22 mouse cellular contexts compared by ENCODE assay signal in genomic region chr15:24827881-24828280, GRCm38 (mm10).
DNase-seq lines count a peak whose midpoint lies in the region; ATAC-seq lines count a peak whose summit lies in the region.
"Had no signal": no experiment of that assay in that cellular context is flagged by ENCODE, and none has a peak within 500 bp of the region (broad histone marks: within the 10 kb centered on the region; RNA-seq: fewer than 3 reads in every experiment).

No protein-coding gene starts in this region.

- no peaks in the 10 kb centered on the region for H3K9me3 ChIP-seq in hindbrain, embryonic 14.5 days (ENCODE audit: control insufficient read depth, low read length)
- H3K9me3 ChIP-seq in hindbrain, embryonic 16.5 days (ENCODE audit: control insufficient read depth, low read length) = no peaks in the 10 kb centered on the region
- no peaks in the 10 kb centered on the region for H3K9me3 ChIP-seq in neural tube, embryonic 13.5 days
- no peaks in the 10 kb centered on the region for H3K9me3 ChIP-seq in neural tube, embryonic 14.5 days (ENCODE audit: control insufficient read depth, low read length)
- H3K9me3 ChIP-seq: embryonic facial prominence, embryonic 13.5 days; embryonic facial prominence, embryonic 15.5 days; forebrain, embryonic 10.5 days; forebrain, embryonic 12.5 days had no signal

- no peaks in the 10 kb centered on the region for H3K27me3 ChIP-seq in hindbrain, embryonic 14.5 days (ENCODE audit: control insufficient read depth, insufficient read depth, low read length)
- no peaks in the 10 kb centered on the region for H3K27me3 ChIP-seq in hindbrain, embryonic 16.5 days (replicated peaks; ENCODE audit: control insufficient read depth, insufficient read depth, low read length)
- H3K27me3 ChIP-seq in neural tube, embryonic 13.5 days = no peaks in the 10 kb centered on the region
- no peaks in the 10 kb centered on the region for H3K27me3 ChIP-seq in neural tube, embryonic 14.5 days (ENCODE audit: control insufficient read depth, insufficient read depth, low read length)
- H3K27me3 ChIP-seq: embryonic facial prominence, embryonic 13.5 days; embryonic facial prominence, embryonic 15.5 days; forebrain, embryonic 12.5 days had no signal

- no peaks in the 10 kb centered on the region for H3K4me1 ChIP-seq in hindbrain, embryonic 14.5 days (replicated peaks; ENCODE audit: control insufficient read depth, insufficient read depth, low read length)
- H3K4me1 ChIP-seq in hindbrain, embryonic 16.5 days (ENCODE audit: control insufficient read depth, insufficient read depth, low read depth, low read length) = no peaks in the 10 kb centered on the region
- H3K4me1 ChIP-seq in neural tube, embryonic 13.5 days (replicated peaks) = no peaks in the 10 kb centered on the region
- H3K4me1 ChIP-seq in neural tube, embryonic 14.5 days (ENCODE audit: control insufficient read depth, insufficient read depth, low read length) = no peaks in the 10 kb centered on the region
- H3K4me1 ChIP-seq: embryonic facial prominence, embryonic 13.5 days; embryonic facial prominence, embryonic 15.5 days; forebrain, embryonic 10.5 days; forebrain, embryonic 12.5 days had no signal

- peak; percentile 47 for DNase-seq in hindbrain, embryonic 14.5 days (ENCODE audit: low spot score)
- no peak for DNase-seq in ovary, adult 18-20 months (ENCODE audit: low spot score)
- DNase-seq in kidney, adult 9 months = no peak
- DNase-seq: adrenal gland, adult 2 months; adrenal gland, postnatal 10 days; adrenal gland, postnatal 25 days; cerebellum, adult 11 months; cerebellum, adult 18-20 months; cerebellum, adult 8-10 months; cerebellum, adult 9-11 months; cerebellum, postnatal 14 days; cerebellum, postnatal 36 days; embryo, embryonic 11 days had no signal

- no peak overlapping the region for H3K9ac ChIP-seq in hindbrain, embryonic 14.5 days
- no peak overlapping the region for H3K9ac ChIP-seq in hindbrain, embryonic 16.5 days (ENCODE audit: low read depth, low read length)
- H3K9ac ChIP-seq in neural tube, embryonic 13.5 days = no peak overlapping the region
- H3K9ac ChIP-seq in neural tube, embryonic 14.5 days (replicated peaks; ENCODE audit: low read depth, low read length) = no peak overlapping the region
- H3K9ac ChIP-seq: embryonic facial prominence, embryonic 13.5 days; embryonic facial prominence, embryonic 15.5 days; forebrain, embryonic 12.5 days had no signal

- H3K27ac ChIP-seq in hindbrain, embryonic 14.5 days = no peak overlapping the region
- H3K27ac ChIP-seq in hindbrain, embryonic 16.5 days (ENCODE audit: low read depth, low read length) = no peak overlapping the region
- no peak overlapping the region for H3K27ac ChIP-seq in neural tube, embryonic 13.5 days (replicated peaks)
- no peak overlapping the region for H3K27ac ChIP-seq in neural tube, embryonic 14.5 days (ENCODE audit: low read depth, low read length)
- H3K27ac ChIP-seq: embryonic facial prominence, embryonic 13.5 days; embryonic facial prominence, embryonic 15.5 days; forebrain, embryonic 10.5 days; forebrain, embryonic 12.5 days had no signal

- no peak overlapping the region for H3K4me3 ChIP-seq in hindbrain, embryonic 14.5 days (replicated peaks; ENCODE audit: low read length)
- H3K4me3 ChIP-seq in hindbrain, embryonic 16.5 days (ENCODE audit: low read length) = no peak overlapping the region
- no peak overlapping the region for H3K4me3 ChIP-seq in neural tube, embryonic 13.5 days
- no peak overlapping the region for H3K4me3 ChIP-seq in neural tube, embryonic 14.5 days (ENCODE audit: low read depth, low read length)
- H3K4me3 ChIP-seq: embryonic facial prominence, embryonic 13.5 days; embryonic facial prominence, embryonic 15.5 days; erythroblast, embryonic 14.5 days; forebrain, embryonic 10.5 days; forebrain, embryonic 12.5 days had no signal

- H3K4me2 ChIP-seq in hindbrain, embryonic 14.5 days (replicated peaks) = no peak overlapping the region
- H3K4me2 ChIP-seq in hindbrain, embryonic 16.5 days (ENCODE audit: low read length) = no peak overlapping the region
- H3K4me2 ChIP-seq in neural tube, embryonic 13.5 days = no peak overlapping the region
- H3K4me2 ChIP-seq in neural tube, embryonic 14.5 days (ENCODE audit: low read depth, low read length) = no peak overlapping the region
- H3K4me2 ChIP-seq: embryonic facial prominence, embryonic 13.5 days; embryonic facial prominence, embryonic 15.5 days; forebrain, embryonic 12.5 days had no signal

- ATAC-seq in hindbrain, embryonic 14.5 days (ENCODE audit: low FRiP score) = no peak
- ATAC-seq in hindbrain, embryonic 16.5 days = no peak
- peak; percentile 89 for ATAC-seq in neural tube, embryonic 13.5 days (ENCODE audit: low read depth)
- peak; percentile 81 for ATAC-seq in neural tube, embryonic 14.5 days (ENCODE audit: low read depth)
- ATAC-seq: forebrain, embryonic 14.5 days had no signal

- 76% methylated on average over 1 of the region's 1 CpGs for WGBS in hindbrain, embryonic 14.5 days
- WGBS in hindbrain, embryonic 16.5 days = 63% methylated on average over 1 of the region's 1 CpGs
- 53% methylated on average over 1 of the region's 1 CpGs for WGBS in neural tube, embryonic 13.5 days
- 42% methylated on average over 1 of the region's 1 CpGs for whole genome bisulfite sequencing in neural tube, embryonic 14.5 days

- H3K36me3 ChIP-seq in hindbrain, embryonic 14.5 days (replicated peaks; ENCODE audit: control insufficient read depth, insufficient read depth) = no peaks in the 10 kb centered on the region
- H3K36me3 ChIP-seq in hindbrain, embryonic 16.5 days (ENCODE audit: control insufficient read depth, insufficient read depth, low read length) = no peaks in the 10 kb centered on the region
- H3K36me3 ChIP-seq in neural tube, embryonic 13.5 days = no peaks in the 10 kb centered on the region
- no peaks in the 10 kb centered on the region for H3K36me3 ChIP-seq in neural tube, embryonic 14.5 days (ENCODE audit: control insufficient read depth, insufficient read depth, low read length)
- H3K36me3 ChIP-seq: embryonic facial prominence, embryonic 13.5 days; embryonic facial prominence, embryonic 15.5 days; forebrain, embryonic 10.5 days; forebrain, embryonic 12.5 days had no signal

Comparison
In these comparisons a context has a peak if more than half of its experiments do, and no peak if none do; other contexts are left out.
1. ATAC-seq: peak in neural tube, embryonic 13.5 days (single experiment) and neural tube, embryonic 14.5 days (single experiment); none in hindbrain, embryonic 14.5 days (single experiment) and hindbrain, embryonic 16.5 days (single experiment).